Mouse (Mus musculus) small intestine, adult 2 months (tissue): ENCODE results near the gene Med31.

Experiments used
- CTCF ChIP-seq: fragments of 200-500 bp; IDR thresholded peaks from 2 replicates; pipeline ENCODE4 v1.5.1; 2012; ENCODE audit warnings: low read depth, mild to moderate bottlenecking, control low read depth, inconsistent platforms, low read length, moderate library complexity, mixed read lengths; ENCODE audit not compliant: insufficient replicate concordance, insufficient read length; ENCODE audit errors: extremely low read depth
- POLR2A ChIP-seq: fragments of 200-500 bp; IDR thresholded peaks from 2 replicates; pipeline ENCODE4 v1.6.1; 2012; ENCODE audit warnings: low read depth, mild to moderate bottlenecking, control low read depth, inconsistent platforms, low read length, moderate library complexity

GRCm38 (mm10) chr11:72214591-72215409 is 592 bp downstream of the Med31 start:
- TF ChIP-seq POLR2A: peak; percentile 74
- TF ChIP-seq CTCF: no peak
